Mouse (Mus musculus) erythroblast, embryonic 14.5 days (primary cell): ENCODE results near the gene Fgfr2.

Source experiments
- GATA1 ChIP-seq: IDR thresholded peaks from 2 replicates; pipeline ENCODE4 v1.6.1; 2012; ENCODE audit warnings: low read length, inconsistent platforms, mixed read lengths
- TAL1 ChIP-seq: IDR thresholded peaks from 3 replicates; pipeline ENCODE4 v1.6.1; 2012; ENCODE audit warnings: low read length, inconsistent platforms, mixed read lengths

DNA sequence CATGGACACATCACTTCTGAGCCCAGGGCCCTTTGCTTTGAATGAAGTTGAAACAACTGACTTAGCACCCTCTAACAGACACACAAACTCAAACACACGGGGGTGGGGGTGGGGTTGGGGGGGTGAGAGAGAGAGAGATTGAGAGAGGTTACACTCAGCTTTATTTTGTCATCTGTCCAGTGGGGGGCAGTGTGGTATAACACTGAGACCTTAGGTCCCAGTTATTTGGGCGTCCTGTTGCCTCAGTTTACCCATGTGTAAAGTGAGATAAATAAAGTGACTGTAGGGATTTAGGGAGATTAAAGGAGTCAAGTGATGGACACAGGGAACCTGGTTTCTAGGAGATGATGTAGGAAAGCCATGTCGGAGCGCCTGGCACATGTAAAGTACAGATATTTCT lies 2382.1 kb downstream of the Fgfr2 start:
- TF ChIP-seq TAL1 (no peak), GATA1 (no peak)
